In the genomic region with DNA sequence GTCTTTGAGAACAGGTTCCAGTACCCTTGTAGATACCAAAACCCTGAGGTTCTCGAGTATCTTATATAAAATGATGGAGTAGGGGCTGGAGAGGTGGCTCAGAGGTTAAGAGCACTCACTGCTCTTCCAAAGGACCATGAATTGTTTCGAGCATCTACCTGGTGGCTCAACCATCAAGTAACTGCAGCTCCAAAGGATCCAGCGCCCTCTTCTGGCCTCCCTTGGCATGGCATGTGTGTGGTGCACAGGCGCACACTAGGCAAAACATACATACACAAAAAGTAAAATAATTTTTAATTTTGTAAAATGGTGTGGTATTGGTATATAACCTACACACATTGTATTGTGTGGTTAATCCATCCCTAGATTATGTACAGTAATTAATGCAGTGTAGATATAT, we compare ENCODE assay signal across 13 mouse cellular contexts. TPM values are rescaled to one million over a fixed set of nuclear protein-coding genes. Genes with fewer than 3 reads are reported as not detected.
DNase-seq lines count a peak whose midpoint lies in the region; TF ChIP-seq lines count a peak whose summit lies in the region.
"Had no signal": no experiment of that assay in that cellular context is flagged by ENCODE, and none has a peak within 500 bp of the region (broad histone marks: within the 10 kb centered on the region; RNA-seq: fewer than 3 reads in every experiment).

No protein-coding gene starts in this region.

- H3K36me3 ChIP-seq in small intestine, adult 2 months (ENCODE audit: control insufficient read depth, insufficient read depth, low read length): no peaks in the 10 kb centered on the region
- H3K36me3 ChIP-seq in limb, embryonic 10.5 days: no peaks in the 10 kb centered on the region
- H3K36me3 ChIP-seq: embryonic facial prominence, embryonic 15.5 days; heart, embryonic 13.5 days; liver, embryonic 13.5 days had no signal

- peaks cover 3% of the 10 kb centered on the region; the same call in 1 of the 2 replicates for H3K27me3 ChIP-seq in small intestine, adult 2 months (ENCODE audit: control insufficient read depth, insufficient read depth, low read length)
- H3K27me3 ChIP-seq in limb, embryonic 10.5 days (ENCODE audit: low read depth, poor library complexity, severe bottlenecking): no peaks in the 10 kb centered on the region
- H3K27me3 ChIP-seq: embryonic facial prominence, embryonic 15.5 days; heart, embryonic 13.5 days; liver, embryonic 13.5 days had no signal

- no peak overlapping the region for H3K4me3 ChIP-seq in gastrocnemius, adult 2 months
- no peak overlapping the region for H3K4me3 ChIP-seq in lung, adult 2 months (replicated peaks; ENCODE audit: extremely low read depth, low read depth, low read length)
- H3K4me3 ChIP-seq in small intestine, adult 2 months (ENCODE audit: low read depth, low read length): no peak overlapping the region
- no peak overlapping the region for H3K4me3 ChIP-seq in limb, embryonic 10.5 days
- H3K4me3 ChIP-seq: embryonic facial prominence, embryonic 15.5 days; heart, embryonic 13.5 days; liver, embryonic 13.5 days had no signal

- H3K9me3 ChIP-seq in limb, embryonic 10.5 days (replicated peaks): no peaks in the 10 kb centered on the region
- H3K9me3 ChIP-seq: embryonic facial prominence, embryonic 15.5 days; heart, embryonic 13.5 days; liver, embryonic 13.5 days had no signal

- TF ChIP-seq POLR2A in lung, adult 2 months (IDR thresholded peaks at IDR 0.05; ENCODE audit: borderline replicate concordance, extremely low read depth, low read depth, low read length): no peak
- no peak for TF ChIP-seq POLR2A in small intestine, adult 2 months (IDR thresholded peaks at IDR 0.05; ENCODE audit: low read depth, low read length)

- intact Hi-C loops in gastrocnemius, adult 2 months (cut with DNase I): no loop called here

- 79% methylated on average over 4 of the region's 4 CpGs for WGBS in lung, adult 2 months
- WGBS in small intestine, adult 2 months: 81% methylated on average over 4 of the region's 4 CpGs
- 80% methylated on average over 4 of the region's 4 CpGs for WGBS in limb, embryonic 10.5 days

- peak; percentile 47 for TF ChIP-seq CTCF in gastrocnemius, adult 2 months (IDR thresholded peaks at IDR 0.05)
- TF ChIP-seq CTCF in lung, adult 2 months (IDR thresholded peaks at IDR 0.05; ENCODE audit: insufficient read depth, low read length): peak; percentile 45
- peak; percentile 27; the same call in 1 of the 2 replicates for TF ChIP-seq CTCF in small intestine, adult 2 months (IDR thresholded peaks at IDR 0.05; ENCODE audit: extremely low read depth, insufficient read length, insufficient replicate concordance, low read depth, low read length)

- peaks cover 3% of the 10 kb centered on the region for H3K4me1 ChIP-seq in lung, adult 2 months (ENCODE audit: control insufficient read depth, insufficient read depth, low read length)
- H3K4me1 ChIP-seq in small intestine, adult 2 months (ENCODE audit: control insufficient read depth, insufficient read depth, insufficient read length, low read length): no peaks in the 10 kb centered on the region
- peaks cover 17% of the 10 kb centered on the region for H3K4me1 ChIP-seq in limb, embryonic 10.5 days
- H3K4me1 ChIP-seq: liver, embryonic 13.5 days had no signal

- H3K27ac ChIP-seq in gastrocnemius, adult 2 months: no peak overlapping the region
- H3K27ac ChIP-seq in small intestine, adult 2 months (ENCODE audit: insufficient read depth, low read depth, low read length): no peak overlapping the region
- no peak overlapping the region for H3K27ac ChIP-seq in limb, embryonic 10.5 days
- H3K27ac ChIP-seq: embryonic facial prominence, embryonic 15.5 days; heart, embryonic 13.5 days; liver, embryonic 13.5 days had no signal

- DNase-seq in gastrocnemius, adult 2 months: no peak
- no peak for DNase-seq in gastrocnemius, postnatal 10 days
- no peak for DNase-seq in lung, adult 2 months
- no peak for DNase-seq in lung, postnatal 4 days
- DNase-seq in ZHBTc4 (ENCODE audit: low read depth, low spot score): peak; percentile 72
- no peak for DNase-seq in limb, embryonic 10.5 days (ENCODE audit: low spot score)
- no peak for DNase-seq in adrenal gland, postnatal 10 days
- DNase-seq: cerebellum, adult 11-12 months; liver, embryonic 13.5 days had no signal

RNA-seq across cellular contexts. Expression of a gene that starts 43.8 kb away (rescaled TPM):
- 10 to 100 TPM; 11.9 to 31.5 TPM for total RNA-seq in gastrocnemius, adult 2 months (2021)
- 1 to 10 TPM; 5.5 to 5.8 TPM for total RNA-seq in gastrocnemius, postnatal 10 days (2021)
- polyA plus RNA-seq in lung, adult 2 months (2012; rRNA removed): 39.4 and 42.2 TPM in 2 replicates
- 0.52 and 0.65 TPM in 2 replicates for polyA plus RNA-seq in small intestine, adult 2 months (2012; rRNA removed)
- polyA plus RNA-seq in limb, embryonic 10.5 days (2016; fragmentation: Nextera tagmentation; extraction: Ambion mirVana): 0.25 and 0.39 TPM in 2 replicates
- total RNA-seq in adrenal gland, postnatal 10 days (2021): 1 to 10 TPM; 1.6 to 2.1 TPM
- polyA plus RNA-seq: inflammation-experienced regulatory T-cells, adult 6 months had no signal
